Mouse (Mus musculus) heart, adult 2 months (tissue): ENCODE results near the gene Cst3. TPM values are rescaled to one million over a fixed set of nuclear protein-coding genes. Genes with fewer than 3 reads are reported as not detected.

Experiments
- DNase-seq, 2 experiments: peaks; one replicate each; pipeline ENCODE4 v3.0.0; 2021
- H3K27ac ChIP-seq: fragments of 200-600 bp; 2 replicates; pipeline ENCODE4 v1.8.1; 2022
- H3K27me3 ChIP-seq: fragments of 200-500 bp; 2 replicates; pipeline ENCODE4 v1.6.1; 2012; ENCODE audit warnings: mild to moderate bottlenecking, low read length, inconsistent platforms, mixed read lengths; ENCODE audit not compliant: control insufficient read depth, insufficient read depth
- H3K36me3 ChIP-seq: fragments of 200-500 bp; 2 replicates; pipeline ENCODE4 v1.6.1; 2012; ENCODE audit warnings: low read length, inconsistent platforms; ENCODE audit not compliant: control insufficient read depth, insufficient read depth
- H3K4me1 ChIP-seq: fragments of 200-500 bp; 2 replicates; pipeline ENCODE4 v1.6.1; 2011; ENCODE audit warnings: low read length; ENCODE audit not compliant: control insufficient read depth, insufficient read depth
- H3K4me3 ChIP-seq: fragments of 200-600 bp; 2 replicates; pipeline ENCODE4 v1.8.1; 2022
- H3K79me2 ChIP-seq: fragments of 200-500 bp; replicated peaks from 2 replicates; pipeline ENCODE4 v1.6.1; 2012; ENCODE audit warnings: mild to moderate bottlenecking, inconsistent platforms, low read length, moderate library complexity, mixed read lengths; ENCODE audit not compliant: control insufficient read depth, insufficient read depth
- H3K9ac ChIP-seq: fragments of 200-500 bp; 2 replicates; pipeline ENCODE4 v1.6.1; 2012; ENCODE audit warnings: low read depth, mild to moderate bottlenecking, control low read depth, inconsistent platforms, low read length, mixed read lengths
- CTCF ChIP-seq: fragments of 200-600 bp; IDR thresholded peaks from 2 replicates; pipeline ENCODE4 v1.8.1; 2022; ENCODE audit warnings: antibody characterized with exemption, mild to moderate bottlenecking, moderate library complexity
- EP300 ChIP-seq: fragments of 200-500 bp; IDR thresholded peaks from 2 replicates; pipeline ENCODE4 v1.6.1; 2011; ENCODE audit warnings: low read depth, low read length, control low read depth; ENCODE audit not compliant: insufficient read depth
- POLR2A ChIP-seq: fragments of 200-500 bp; IDR thresholded peaks from 2 replicates; pipeline ENCODE4 v1.6.1; 2011; ENCODE audit warnings: mild to moderate bottlenecking, low read depth, low read length, control low read depth; ENCODE audit not compliant: insufficient read depth
- WGBS: fragments of 180-500 bp; shearing (Covaris S2); methylation state at CpG from one replicate; pipeline ENCODE4 v1.1.7; 2018; 5-methylcytosine and 5-hydroxymethylcytosine counted together
- intact Hi-C: fragments of 180-260 bp; cut with DNase I; formaldehyde crosslinking; loops from one replicate; pipeline ENCODE4 v1.15.1; 2025
- polyA plus RNA-seq: library from polyadenylated mRNA; depleted of rRNA; stranded (reverse); fragments of >200 nt; gene quantifications from 2 replicates; pipeline ENCODE4 v1.2.3, GENCODE M21; 2012; rRNA removed
- total RNA-seq, 2 experiments: library from RNA; stranded (reverse); gene quantifications; 2 replicates each; pipeline ENCODE4 v1.2.3; 2021

The Cst3 gene
- total and polyA plus RNA-seq, 3 experiments, result 956 to 1,635 (median 1,050) TPM

- intact Hi-C loops, result loop anchor here (1.0 to 5.0 kb wide), 3 partner anchors 23 to 99 kb away; partner anchors contain the start of gene Cstl1
- no peaks in the 10 kb centered on the region; the same call in 1 of the 2 replicates for H3K79me2 ChIP-seq
- peaks cover under 1% of the 10 kb centered on the region; the same call in 1 of the 2 replicates for H3K36me3 ChIP-seq
- peaks cover 5% of the 10 kb centered on the region for H3K4me1 ChIP-seq
- 0 out of 2 replicates have a peak overlapping the region, but pooled peaks have one; percentile 47 for H3K9ac ChIP-seq
- H3K27ac ChIP-seq, result no peak overlapping the region
- 28% methylated on average over 8 of the region's 8 CpGs for WGBS
- no peaks in the 10 kb centered on the region for H3K27me3 ChIP-seq
- DNase-seq, result peak; percentile 78 to 80
- H3K4me3 ChIP-seq, result peak overlapping the region; percentile 39
- TF ChIP-seq POLR2A, result no peak
- peak; percentile 83 for TF ChIP-seq CTCF
- no peak for TF ChIP-seq EP300
Observed at GRCm38 (mm10) chr2:148851116-148851906, 24.2 kb downstream of the Cst3 start.

GRCm38 (mm10) chr2:148839224-148839623 lies 36.3 kb downstream of the Cst3 start:
- intact Hi-C loops, result no loop called here
- H3K9ac ChIP-seq, result no peak overlapping the region
- no peaks in the 10 kb centered on the region for H3K27me3 ChIP-seq
- WGBS, result 44% methylated on average over 2 of the region's 2 CpGs
- no peak for TF ChIP-seq POLR2A
- no peak for TF ChIP-seq CTCF
- TF ChIP-seq EP300, result no peak
- no peak for DNase-seq
- H3K27ac ChIP-seq, result no peak overlapping the region
- H3K36me3 ChIP-seq, result no peaks in the 10 kb centered on the region
- no peaks in the 10 kb centered on the region for H3K4me1 ChIP-seq
- H3K4me3 ChIP-seq, result no peak overlapping the region
- no peaks in the 10 kb centered on the region for H3K79me2 ChIP-seq

- intact Hi-C loops, result no loop called here
- no peaks in the 10 kb centered on the region for H3K79me2 ChIP-seq
- H3K27ac ChIP-seq, result no peak overlapping the region
- WGBS, result 83% methylated on average over 5 of the region's 5 CpGs
- no peaks in the 10 kb centered on the region for H3K36me3 ChIP-seq
- no peaks in the 10 kb centered on the region for H3K27me3 ChIP-seq
- no peak overlapping the region for H3K4me3 ChIP-seq
- TF ChIP-seq CTCF (no peak), EP300 (no peak), POLR2A (no peak)
- DNase-seq, result no peak
- H3K9ac ChIP-seq, result no peak overlapping the region
- H3K4me1 ChIP-seq, result no peaks in the 10 kb centered on the region
Observed at GRCm38 (mm10) chr2:148838075-148838777, 37.3 kb downstream of the Cst3 start.

- Histone ChIP-seq H3K27ac (no peak within 1 kb of the TSS), H3K4me1 (no peaks in the 10 kb centered on the region), H3K79me2 (no peaks in the 10 kb centered on the region), H3K36me3 (no peaks in the 10 kb centered on the region), H3K4me3 (no peak within 1 kb of the TSS), H3K9ac (no peak within 1 kb of the TSS), H3K27me3 (no peaks in the 10 kb centered on the region)
- WGBS, result 57% methylated on average over 4 of the region's 4 CpGs
- intact Hi-C loops, result no loop called here
- no peak for DNase-seq
- TF ChIP-seq EP300 (no peak), POLR2A (no peak), CTCF (no peak)
Observed at GRCm38 (mm10) chr2:148834912-148835311, 40.6 kb downstream of the Cst3 start, which contains the start of gene Cst9. Gene Cst9, plus strand, starts transcription at chr2:148835147.

GRCm38 (mm10) chr2:148825986-148826385 lies 49.5 kb downstream of the Cst3 start:
- intact Hi-C loops, result no loop called here
- H3K9ac ChIP-seq, result no peak overlapping the region
- 22% methylated on average over 1 of the region's 1 CpGs for WGBS

More at GRCm38 (mm10) chr2:148825986-148826385, 49.5 kb downstream of the Cst3 start:
- Histone ChIP-seq H3K79me2 (no peaks in the 10 kb centered on the region), H3K27me3 (no peaks in the 10 kb centered on the region), H3K4me1 (no peaks in the 10 kb centered on the region), H3K36me3 (no peaks in the 10 kb centered on the region), H3K27ac (no peak overlapping the region), H3K4me3 (no peak overlapping the region)
- no peak for DNase-seq
- TF ChIP-seq CTCF (no peak), POLR2A (no peak), EP300 (no peak)

Other genes with a start within 250 kb of the Cst3 start
- 1 to 10 TPM; 6.4 to 8.7 TPM for gene Nxt1, start 203.1 kb downstream of the Cst3 start, total RNA-seq
- 9.0 and 13.1 TPM in 2 replicates for gene Nxt1, start 203.1 kb downstream of the Cst3 start, polyA plus RNA-seq
- gene Gzf1, start 194.7 kb downstream of the Cst3 start, total RNA-seq, result 10 to 100 TPM; 22.0 to 24.0 TPM
- gene Gzf1, start 194.7 kb downstream of the Cst3 start, polyA plus RNA-seq, result 8.0 and 12.5 TPM in 2 replicates
- 1 to 10 TPM; 1.1 to 1.3 TPM for gene Napb, start 143.2 kb downstream of the Cst3 start, total RNA-seq
- gene Napb, start 143.2 kb downstream of the Cst3 start, polyA plus RNA-seq, result 0.88 and 1.8 TPM in 2 replicates
- gene Cstl1, start 125.3 kb downstream of the Cst3 start, total RNA-seq, result not detected
- gene Cstl1, start 125.3 kb downstream of the Cst3 start, polyA plus RNA-seq, result not detected in 2 replicates
- not detected for gene Cst11, start 104.2 kb downstream of the Cst3 start, total RNA-seq
- gene Cst11, start 104.2 kb downstream of the Cst3 start, polyA plus RNA-seq, result not detected in 2 replicates
- not detected for gene 8030411F24Rik, start 93.7 kb downstream of the Cst3 start, total RNA-seq
- not detected in 2 replicates for gene 8030411F24Rik, start 93.7 kb downstream of the Cst3 start, polyA plus RNA-seq
- gene Cst12, start 86.3 kb downstream of the Cst3 start, total RNA-seq, result under 1 TPM in 1 of 2 experiments, not detected in 1; 0.50 TPM
- 0.67 TPM in 1 of 2 replicates, not detected in the other for gene Cst12, start 86.3 kb downstream of the Cst3 start, polyA plus RNA-seq
- gene Cst8, start 76.9 kb downstream of the Cst3 start, total RNA-seq, result not detected
- gene Cst8, start 76.9 kb downstream of the Cst3 start, polyA plus RNA-seq, result not detected in 2 replicates
- not detected for gene Cst13, start 55.6 kb downstream of the Cst3 start, total RNA-seq
- not detected in 2 replicates for gene Cst13, start 55.6 kb downstream of the Cst3 start, polyA plus RNA-seq
- not detected for gene Cst9, start 40.5 kb downstream of the Cst3 start, total RNA-seq
- 0.82 and 2.2 TPM in 2 replicates for gene Cst9, start 40.5 kb downstream of the Cst3 start, polyA plus RNA-seq
- gene 9230104L09Rik, start 10.7 kb downstream of the Cst3 start, total RNA-seq, result 1 to 10 TPM in 1 of 2 experiments, under 1 TPM in 1; 0.73 to 1.5 TPM
- gene 9230104L09Rik, start 10.7 kb downstream of the Cst3 start, polyA plus RNA-seq, result 0.70 and 0.80 TPM in 2 replicates
- not detected for gene Gm1330, start 127.6 kb upstream of the Cst3 start, total RNA-seq
- gene Gm1330, start 127.6 kb upstream of the Cst3 start, polyA plus RNA-seq, result not detected in 2 replicates
- gene Gm10750, start 141.5 kb upstream of the Cst3 start, total RNA-seq, result not detected
- gene Gm10750, start 141.5 kb upstream of the Cst3 start, polyA plus RNA-seq, result not detected in 2 replicates